Mouse (Mus musculus) thymus, adult 2 months (tissue): ENCODE data around the gene Ms4a7.

ENCODE experiments used
- CTCF ChIP-seq: fragments of 200-500 bp; IDR thresholded peaks from 2 replicates; pipeline ENCODE4 v1.5.1; 2012; ENCODE audit warnings: mild to moderate bottlenecking, control low read depth, low read length, moderate library complexity, borderline replicate concordance; ENCODE audit not compliant: control insufficient read depth, poor library complexity, insufficient read depth; ENCODE audit errors: extremely low read depth
- POLR2A ChIP-seq: fragments of 200-500 bp; IDR thresholded peaks from 2 replicates; pipeline ENCODE4 v1.6.1; 2012; ENCODE audit warnings: mild to moderate bottlenecking, low read length, control low read depth, moderate library complexity; ENCODE audit not compliant: control insufficient read depth, poor library complexity, insufficient read depth; ENCODE audit errors: extremely low read depth

DNA sequence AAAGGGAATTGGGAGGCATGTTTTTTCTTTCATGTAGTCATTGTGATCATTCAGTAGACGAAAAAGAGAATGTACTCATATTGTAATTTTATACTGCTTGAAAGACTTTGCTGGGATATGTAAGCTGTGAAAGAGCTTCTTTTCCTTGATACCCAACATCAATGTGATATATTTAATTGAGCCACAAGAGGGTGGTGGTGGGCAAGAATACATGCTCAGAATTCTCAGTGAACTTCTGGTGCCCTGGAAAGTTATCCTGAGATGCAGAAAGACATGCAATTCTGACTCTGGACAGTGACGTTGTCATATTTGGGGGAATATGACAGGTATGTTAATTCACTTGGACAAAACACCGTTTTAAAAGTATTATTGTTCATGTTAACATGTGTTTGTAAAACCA is 24.2 kb upstream of the Ms4a7 start:
- no peak for TF ChIP-seq CTCF
- TF ChIP-seq POLR2A, result no peak
